13 mouse cellular contexts compared by ENCODE assay signal in genomic region chr7:19302264-19303045, GRCm38 (mm10). TPM values are rescaled to one million over a fixed set of nuclear protein-coding genes. Genes with fewer than 3 reads are reported as not detected.
DNase-seq lines count a peak whose midpoint lies in the region; ATAC-seq lines count a peak whose summit lies in the region.
"Had no signal": no experiment of that assay in that cellular context is flagged by ENCODE, and none has a peak within 500 bp of the region (broad histone marks: within the 10 kb centered on the region; RNA-seq: fewer than 3 reads in every experiment).

No protein-coding gene starts in this region.

- peaks cover 56% of the 10 kb centered on the region for H3K27me3 ChIP-seq in heart, embryonic 14.5 days (ENCODE audit: control insufficient read depth, insufficient read depth, low read length)
- peaks cover 63% of the 10 kb centered on the region for H3K27me3 ChIP-seq in embryonic facial prominence, embryonic 10.5 days (replicated peaks; ENCODE audit: low read depth, poor library complexity, severe bottlenecking)
- H3K27me3 ChIP-seq in hindbrain, embryonic 11.5 days (ENCODE audit: control insufficient read depth, insufficient read depth, low read length), result peaks cover 56% of the 10 kb centered on the region
- peaks cover 54% of the 10 kb centered on the region for H3K27me3 ChIP-seq in midbrain, embryonic 14.5 days (ENCODE audit: control insufficient read depth, insufficient read depth, low read length)

- no peaks in the 10 kb centered on the region for H3K36me3 ChIP-seq in heart, embryonic 14.5 days (ENCODE audit: control insufficient read depth, insufficient read depth, low read length)
- no peaks in the 10 kb centered on the region for H3K36me3 ChIP-seq in embryonic facial prominence, embryonic 10.5 days (replicated peaks)
- no peaks in the 10 kb centered on the region for H3K36me3 ChIP-seq in hindbrain, embryonic 11.5 days (ENCODE audit: control insufficient read depth, insufficient read depth, low read length)
- no peaks in the 10 kb centered on the region for H3K36me3 ChIP-seq in midbrain, embryonic 14.5 days (ENCODE audit: control insufficient read depth, insufficient read depth, low read length)

- H3K4me1 ChIP-seq in heart, embryonic 14.5 days (ENCODE audit: control insufficient read depth in 2 of 2, insufficient read depth in 2 of 2, low read length in 2 of 2), result peaks cover 6 to 26% of the 10 kb centered on the region in 2 experiments
- H3K4me1 ChIP-seq in embryonic facial prominence, embryonic 10.5 days, result peaks cover 36% of the 10 kb centered on the region
- H3K4me1 ChIP-seq in hindbrain, embryonic 11.5 days (replicated peaks; ENCODE audit: control insufficient read depth, insufficient read depth, low read length), result peaks cover 4% of the 10 kb centered on the region; the same call in 1 of the 2 replicates
- H3K4me1 ChIP-seq in midbrain, embryonic 14.5 days (ENCODE audit: control insufficient read depth, insufficient read depth, low read length), result peaks cover 6% of the 10 kb centered on the region

- 50% methylated on average over 13 of the region's 13 CpGs for WGBS in heart, embryonic 14.5 days
- 51% methylated on average over 13 of the region's 13 CpGs for WGBS in embryonic facial prominence, embryonic 10.5 days
- 53% methylated on average over 13 of the region's 13 CpGs for WGBS in hindbrain, embryonic 11.5 days
- WGBS in midbrain, embryonic 14.5 days, result 53% methylated on average over 13 of the region's 13 CpGs

- no peaks in the 10 kb centered on the region for H3K9me3 ChIP-seq in heart, embryonic 14.5 days (ENCODE audit: control insufficient read depth, low read length)
- H3K9me3 ChIP-seq in embryonic facial prominence, embryonic 10.5 days, result no peaks in the 10 kb centered on the region
- no peaks in the 10 kb centered on the region for H3K9me3 ChIP-seq in hindbrain, embryonic 11.5 days (ENCODE audit: control insufficient read depth, low read length)
- no peaks in the 10 kb centered on the region for H3K9me3 ChIP-seq in midbrain, embryonic 14.5 days (ENCODE audit: control insufficient read depth, low read length)

- peak overlapping the region; percentile 61; the same call in 1 of the 2 replicates for H3K4me2 ChIP-seq in heart, embryonic 14.5 days (ENCODE audit: low read length)
- 0 out of 2 replicates have a peak overlapping the region, but pooled peaks have one; percentile 17 for H3K4me2 ChIP-seq in hindbrain, embryonic 11.5 days (replicated peaks; ENCODE audit: low read depth, low read length)
- H3K4me2 ChIP-seq in midbrain, embryonic 14.5 days (ENCODE audit: low read length), result peak overlapping the region; percentile 50

- no peak overlapping the region for H3K27ac ChIP-seq in heart, embryonic 14.5 days (replicated peaks in 1 of 2; ENCODE audit: control insufficient read depth in 1 of 2, insufficient read depth in 1 of 2, low read depth in 2 of 2, low read length in 2 of 2)
- no peak overlapping the region for H3K27ac ChIP-seq in embryonic facial prominence, embryonic 10.5 days (replicated peaks)
- no peak overlapping the region for H3K27ac ChIP-seq in hindbrain, embryonic 11.5 days (ENCODE audit: low read depth, low read length)
- no peak overlapping the region for H3K27ac ChIP-seq in midbrain, embryonic 14.5 days (replicated peaks; ENCODE audit: low read depth, low read length)

- intact Hi-C loops in heart, postnatal 10 days (cut with DNase I), result no loop called here

- ATAC-seq in heart, embryonic 14.5 days (ENCODE audit: insufficient number of reproducible peaks, insufficient read depth, low FRiP score, low read depth), result no peak
- no peak for ATAC-seq in hindbrain, embryonic 11.5 days (ENCODE audit: low FRiP score)
- no peak for ATAC-seq in midbrain, embryonic 14.5 days (ENCODE audit: low FRiP score, low TSS enrichment)
- no peak for ATAC-seq in frontal cortex, adult (ENCODE audit: low TSS enrichment)

- H3K9ac ChIP-seq in heart, embryonic 14.5 days (ENCODE audit: low read length), result 0 out of 2 replicates have a peak overlapping the region, but pooled peaks have one; percentile 72
- H3K9ac ChIP-seq in hindbrain, embryonic 11.5 days (ENCODE audit: low read depth, low read length), result no peak overlapping the region
- H3K9ac ChIP-seq in midbrain, embryonic 14.5 days (replicated peaks; ENCODE audit: low read length), result 0 out of 2 replicates have a peak overlapping the region, but pooled peaks have one; percentile 51

- no peak overlapping the region for H3K4me3 ChIP-seq in heart, embryonic 14.5 days (ENCODE audit: control insufficient read depth in 1 of 2, insufficient read depth in 1 of 2, low read depth in 1 of 2, low read length in 2 of 2)
- peak overlapping the region; percentile 56; the same call in 1 of the 2 replicates for H3K4me3 ChIP-seq in embryonic facial prominence, embryonic 10.5 days
- H3K4me3 ChIP-seq in hindbrain, embryonic 11.5 days (ENCODE audit: low read depth, low read length), result no peak overlapping the region
- H3K4me3 ChIP-seq in midbrain, embryonic 14.5 days (replicated peaks; ENCODE audit: low read depth, low read length), result peak overlapping the region; percentile 43

- DNase-seq in heart, postnatal 10 days, result no peak
- DNase-seq in embryonic facial prominence, embryonic 10.5 days (ENCODE audit: low spot score), result no peak
- no peak for DNase-seq in hindbrain, embryonic 11.5 days (ENCODE audit: low spot score)
- no peak for DNase-seq in midbrain, embryonic 14.5 days
- no peak for DNase-seq in adrenal gland, adult 18-20 months (ENCODE audit: low spot score in 2 of 2)
- no peak for DNase-seq in adrenal gland, adult (ENCODE audit: inconsistent age in 2 of 2, low spot score in 1 of 2)
- DNase-seq: kidney, postnatal 10 days had no signal

RNA-seq across cellular contexts. Expression of gene Fosb, which starts 7.4 kb away (rescaled TPM):
- 0.22 TPM in 1 of 2 replicates, not detected in the other for polyA plus RNA-seq in heart, embryonic 14.5 days (2014; fragmentation: Nextera tagmentation; extraction: Ambion mirVana)
- total RNA-seq in heart, postnatal 10 days (2021), result under 1 TPM; 0.48 to 0.60 TPM
- 0.09 TPM in 1 of 2 replicates, not detected in the other for polyA plus RNA-seq in embryonic facial prominence, embryonic 10.5 days (2016; fragmentation: Nextera tagmentation; extraction: Ambion mirVana)
- not detected in 2 replicates for polyA plus RNA-seq in hindbrain, embryonic 11.5 days (2014; fragmentation: Nextera tagmentation; extraction: Ambion mirVana)
- not detected in 2 replicates for polyA plus RNA-seq in midbrain, embryonic 14.5 days (2014; fragmentation: Nextera tagmentation; extraction: Ambion mirVana)
- 10 to 100 TPM; 15.9 to 23.2 TPM for total RNA-seq in adrenal gland, adult 18-20 months (2021)
- polyA plus RNA-seq: limb, embryonic 11.5 days had no signal

RNA-seq across cellular contexts. Expression of gene Rtn2, which starts 20.0 kb away (rescaled TPM):
- 39.2 and 43.6 TPM in 2 replicates for polyA plus RNA-seq in heart, embryonic 14.5 days (2014; fragmentation: Nextera tagmentation; extraction: Ambion mirVana)
- 10 to 100 TPM; 67.9 to 82.8 TPM for total RNA-seq in heart, postnatal 10 days (2021)
- 16.6 and 18.8 TPM in 2 replicates for polyA plus RNA-seq in embryonic facial prominence, embryonic 10.5 days (2016; fragmentation: Nextera tagmentation; extraction: Ambion mirVana)
- 49.6 and 52.1 TPM in 2 replicates for polyA plus RNA-seq in hindbrain, embryonic 11.5 days (2014; fragmentation: Nextera tagmentation; extraction: Ambion mirVana)
- 100.0 and 101 TPM in 2 replicates for polyA plus RNA-seq in midbrain, embryonic 14.5 days (2014; fragmentation: Nextera tagmentation; extraction: Ambion mirVana)
- 1 to 10 TPM; 5.0 to 8.6 TPM for total RNA-seq in adrenal gland, adult 18-20 months (2021)
- total RNA-seq: neutrophil, adult 5-6 weeks had no signal

RNA-seq across cellular contexts. Expression of gene Ppm1n, which starts 22.6 kb away (rescaled TPM):
- polyA plus RNA-seq in heart, embryonic 14.5 days (2014; fragmentation: Nextera tagmentation; extraction: Ambion mirVana), result 0.20 TPM in 1 of 2 replicates, not detected in the other
- under 1 TPM in 1 of 2 experiments, not detected in 1; 0.67 TPM for total RNA-seq in heart, postnatal 10 days (2021)
- 0.25 TPM in 1 of 2 replicates, not detected in the other for polyA plus RNA-seq in embryonic facial prominence, embryonic 10.5 days (2016; fragmentation: Nextera tagmentation; extraction: Ambion mirVana)
- polyA plus RNA-seq in hindbrain, embryonic 11.5 days (2014; fragmentation: Nextera tagmentation; extraction: Ambion mirVana), result 0.18 TPM in 1 of 2 replicates, not detected in the other
- polyA plus RNA-seq in midbrain, embryonic 14.5 days (2014; fragmentation: Nextera tagmentation; extraction: Ambion mirVana), result 0.62 and 1.2 TPM in 2 replicates
- total RNA-seq in adrenal gland, adult 18-20 months (2021), result not detected
- total RNA-seq: neutrophil, adult 5-6 weeks had no signal
- polyA plus RNA-seq: gonadal fat pad, adult 2 months; stomach, embryonic 14.5 days had no signal

RNA-seq across cellular contexts. Expression of gene Vasp, which starts 30.8 kb away (rescaled TPM):
- 66.1 and 68.9 TPM in 2 replicates for polyA plus RNA-seq in heart, embryonic 14.5 days (2014; fragmentation: Nextera tagmentation; extraction: Ambion mirVana)
- total RNA-seq in heart, postnatal 10 days (2021), result 10 to 100 TPM; 84.0 to 98.6 TPM
- 56.7 and 61.1 TPM in 2 replicates for polyA plus RNA-seq in embryonic facial prominence, embryonic 10.5 days (2016; fragmentation: Nextera tagmentation; extraction: Ambion mirVana)
- polyA plus RNA-seq in hindbrain, embryonic 11.5 days (2014; fragmentation: Nextera tagmentation; extraction: Ambion mirVana), result 29.2 and 50.2 TPM in 2 replicates
- polyA plus RNA-seq in midbrain, embryonic 14.5 days (2014; fragmentation: Nextera tagmentation; extraction: Ambion mirVana), result 28.9 and 29.1 TPM in 2 replicates
- 10 to 100 TPM; 42.9 to 56.4 TPM for total RNA-seq in adrenal gland, adult 18-20 months (2021)

RNA-seq across cellular contexts. Expression of gene Ercc1, which starts 42.1 kb away (rescaled TPM):
- 60.0 and 68.7 TPM in 2 replicates for polyA plus RNA-seq in heart, embryonic 14.5 days (2014; fragmentation: Nextera tagmentation; extraction: Ambion mirVana)
- 10 to 100 TPM; 40.1 to 43.2 TPM for total RNA-seq in heart, postnatal 10 days (2021)
- 102 and 107 TPM in 2 replicates for polyA plus RNA-seq in embryonic facial prominence, embryonic 10.5 days (2016; fragmentation: Nextera tagmentation; extraction: Ambion mirVana)
- 108 and 112 TPM in 2 replicates for polyA plus RNA-seq in hindbrain, embryonic 11.5 days (2014; fragmentation: Nextera tagmentation; extraction: Ambion mirVana)
- 78.9 and 97.7 TPM in 2 replicates for polyA plus RNA-seq in midbrain, embryonic 14.5 days (2014; fragmentation: Nextera tagmentation; extraction: Ambion mirVana)
- 10 to 100 TPM; 31.2 to 41.0 TPM for total RNA-seq in adrenal gland, adult 18-20 months (2021)

Comparison
In these comparisons a context has a peak if more than half of its experiments do, and no peak if none do; other contexts are left out.
1. H3K4me3 ChIP-seq: peak in embryonic facial prominence, embryonic 10.5 days (single experiment) and midbrain, embryonic 14.5 days (single experiment); none in heart, embryonic 14.5 days (0 of 2) and hindbrain, embryonic 11.5 days (single experiment).
2. Peak in every context shown above with its lines, with median percentiles within 50 percentile points of each other: H3K4me2 ChIP-seq.